Mouse (Mus musculus): ENCODE results near the gene Ldb3.

DNA sequence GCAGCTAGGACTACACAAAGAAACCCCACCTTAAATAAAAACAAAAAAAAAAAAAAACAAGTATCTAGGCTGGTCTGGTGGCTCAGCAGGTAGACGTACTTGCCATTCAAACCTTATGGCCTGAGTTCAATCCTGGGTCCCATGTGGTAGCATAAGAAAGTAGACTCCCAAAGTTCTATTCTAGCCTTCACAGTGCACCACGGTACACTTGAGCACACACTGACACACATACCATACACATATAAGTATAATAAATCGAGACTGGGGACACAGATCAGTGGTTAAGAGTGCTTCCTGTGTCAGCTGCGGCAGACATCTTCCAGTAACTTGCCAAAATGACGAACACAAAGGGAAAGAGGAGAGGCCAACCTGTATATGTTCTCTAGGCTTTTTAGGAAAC, 72.6 kb downstream of the Ldb3 start:
- TF ChIP-seq CHD1 (IDR thresholded peaks at IDR 0.05; ENCODE audit: low read depth, low read length) (no peak), CTCF (IDR thresholded peaks at IDR 0.05 in 2 of 3, conservative IDR thresholded peaks at IDR 0.05 in 1 of 3; ENCODE audit: control insufficient read depth in 1 of 3, insufficient read depth in 1 of 3, low read depth in 2 of 3, low read length in 3 of 3, poor library complexity in 1 of 3, severe bottlenecking in 1 of 3) (no peak), EP300 (IDR thresholded peaks at IDR 0.05; ENCODE audit: low read depth in 1 of 2, low read length in 2 of 2) (no peak), MXI1 (IDR thresholded peaks at IDR 0.05; ENCODE audit: low read depth, low read length) (no peak), KAT2A (conservative IDR thresholded peaks at IDR 0.05; ENCODE audit: low read depth, low read length) (no peak)
